Mouse (Mus musculus) ES-Bruce4 (cell line): ENCODE measurements around the gene Serpina1b.

Experiments used
- CTCF ChIP-seq: IDR thresholded peaks from one replicate; pipeline ENCODE4 v1.8.1; 2011; ENCODE audit warnings: low read depth, low read length
- EP300 ChIP-seq: IDR thresholded peaks from 2 replicates; pipeline ENCODE4 v1.6.1; 2011; ENCODE audit warnings: low read depth, low read length; ENCODE audit not compliant: insufficient read depth
- POLR2A ChIP-seq: IDR thresholded peaks from one replicate; pipeline ENCODE4 v1.8.1; 2011; ENCODE audit warnings: low read length; ENCODE audit not compliant: insufficient read depth

DNA sequence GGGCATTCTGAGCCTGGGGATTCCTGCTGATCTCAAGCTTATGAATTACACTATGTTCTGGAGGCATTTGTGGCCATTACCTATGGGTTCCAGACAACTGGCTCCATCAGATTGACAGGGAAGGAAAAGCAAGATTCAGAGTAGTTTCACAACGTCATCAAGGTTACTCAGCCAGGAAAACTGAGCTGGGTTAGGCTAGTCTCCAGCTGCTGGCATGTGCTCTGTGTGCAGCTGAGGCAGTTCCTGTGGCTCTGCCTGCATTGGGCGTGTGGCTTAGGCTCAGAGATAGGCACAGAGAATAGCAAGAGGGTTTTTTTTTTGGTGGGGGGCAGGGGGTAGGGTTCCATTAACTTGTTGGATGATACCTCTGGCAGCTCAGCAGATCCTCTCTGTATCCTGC lies 124.6 kb downstream of the Serpina1b start:
- TF ChIP-seq CTCF (no peak), EP300 (no peak), POLR2A (no peak)
